ENCODE assay signal across 17 mouse cellular contexts in genomic region chr2:153310228-153310627, GRCm38 (mm10). TPM values are rescaled to one million over a fixed set of nuclear protein-coding genes. Genes with fewer than 3 reads are reported as not detected.
DNase-seq lines count a peak whose midpoint lies in the region; ATAC-seq and TF ChIP-seq lines count a peak whose summit lies in the region.
"Had no signal": no experiment of that assay in that cellular context is flagged by ENCODE, and none has a peak within 500 bp of the region (broad histone marks: within the 10 kb centered on the region; RNA-seq: fewer than 3 reads in every experiment).

No protein-coding gene starts in this region.

- TF ChIP-seq CTCF in kidney, postnatal 0 days (IDR thresholded peaks at IDR 0.05; ENCODE audit: low read depth): no peak
- no peak for TF ChIP-seq CTCF in left cerebral cortex, adult 2 months (IDR thresholded peaks at IDR 0.05)

- H3K4me3 ChIP-seq in kidney, postnatal 0 days (replicated peaks; ENCODE audit: low read depth, low read length): no peak overlapping the region
- H3K4me3 ChIP-seq in left cerebral cortex, adult 2 months: no peak overlapping the region
- H3K4me3 ChIP-seq: embryonic facial prominence, embryonic 13.5 days; forebrain, embryonic 12.5 days; heart, adult 2 months; heart, embryonic 15.5 days; kidney, embryonic 15.5 days; limb, embryonic 13.5 days had no signal

- DNase-seq in kidney, postnatal 0 days (ENCODE audit: low spot score): peak; percentile 16
- no peak for DNase-seq in kidney, postnatal 4 days
- peak; percentile 12 for DNase-seq in urinary bladder, postnatal 14 days (ENCODE audit: low spot score)
- no peak for DNase-seq in urinary bladder, postnatal 36 days (ENCODE audit: low spot score in 2 of 2)
- DNase-seq in adipocyte (ENCODE audit: low spot score): peak; percentile 16
- no peak for DNase-seq in layer of hippocampus, adult 9-11 months
- no peak for DNase-seq in left cerebral cortex, adult 2 months (ENCODE audit: extremely low spot score in 1 of 2, low spot score in 2 of 2)
- DNase-seq: gastrocnemius, postnatal 14 days; heart, adult 2 months; retina, postnatal 1 day; thymus, adult 18-20 months had no signal

- no peaks in the 10 kb centered on the region for H3K9me3 ChIP-seq in kidney, postnatal 0 days (replicated peaks; ENCODE audit: low read length)
- H3K9me3 ChIP-seq: embryonic facial prominence, embryonic 13.5 days; forebrain, embryonic 12.5 days; heart, embryonic 15.5 days; kidney, embryonic 15.5 days; limb, embryonic 13.5 days had no signal

- H3K27me3 ChIP-seq in kidney, postnatal 0 days (ENCODE audit: insufficient read depth, low read length): no peaks in the 10 kb centered on the region
- H3K27me3 ChIP-seq: embryonic facial prominence, embryonic 13.5 days; forebrain, embryonic 12.5 days; heart, embryonic 15.5 days; kidney, embryonic 15.5 days; limb, embryonic 13.5 days had no signal

- intact Hi-C loops in left cerebral cortex, adult 2 months (cut with DNase I): no loop called here

- 0 out of 2 replicates have a peak, but pooled peaks cover 1% of the 10 kb centered on the region for H3K4me1 ChIP-seq in kidney, postnatal 0 days (replicated peaks; ENCODE audit: insufficient read depth, low read length)
- H3K4me1 ChIP-seq: embryonic facial prominence, embryonic 13.5 days; forebrain, embryonic 12.5 days had no signal

- H3K4me2 ChIP-seq in kidney, postnatal 0 days (ENCODE audit: low read length): no peak overlapping the region
- H3K4me2 ChIP-seq: embryonic facial prominence, embryonic 13.5 days; forebrain, embryonic 12.5 days; heart, embryonic 15.5 days; kidney, embryonic 15.5 days; limb, embryonic 13.5 days had no signal

- H3K9ac ChIP-seq in kidney, postnatal 0 days (ENCODE audit: low read depth, low read length): no peak overlapping the region
- H3K9ac ChIP-seq: embryonic facial prominence, embryonic 13.5 days; forebrain, embryonic 12.5 days; heart, embryonic 15.5 days; kidney, embryonic 15.5 days; limb, embryonic 13.5 days; liver, embryonic 14.5 days had no signal

- 69% methylated on average over 6 of the region's 6 CpGs for WGBS in kidney, postnatal 0 days

- H3K27ac ChIP-seq in kidney, postnatal 0 days: no peak overlapping the region
- no peak overlapping the region for H3K27ac ChIP-seq in left cerebral cortex, adult 2 months
- H3K27ac ChIP-seq: embryonic facial prominence, embryonic 13.5 days; forebrain, embryonic 12.5 days; heart, adult 2 months; heart, embryonic 15.5 days; kidney, embryonic 15.5 days; limb, embryonic 13.5 days; liver, embryonic 14.5 days had no signal

- ATAC-seq in kidney, postnatal 0 days (replicated peaks; ENCODE audit: low FRiP score, low read depth): no peak

- H3K36me3 ChIP-seq in kidney, postnatal 0 days (ENCODE audit: insufficient read depth, low read length): 0 out of 2 replicates have a peak, but pooled peaks cover 3% of the 10 kb centered on the region
- H3K36me3 ChIP-seq: embryonic facial prominence, embryonic 13.5 days; heart, embryonic 15.5 days; kidney, embryonic 15.5 days had no signal

RNA-seq across cellular contexts. Expression of gene Kif3b, which starts 19.0 kb away (rescaled TPM):
- 6.0 and 6.7 TPM in 2 replicates for polyA plus RNA-seq in kidney, postnatal 0 days (2015; fragmentation: Nextera tagmentation; extraction: Ambion mirVana)
- 10 to 100 TPM; 55.7 to 57.3 TPM for total RNA-seq in left cerebral cortex, adult 2 months (2021)

RNA-seq across cellular contexts. Expression of gene Asxl1, which starts 35.4 kb away (rescaled TPM):
- 12.3 and 14.1 TPM in 2 replicates for polyA plus RNA-seq in kidney, postnatal 0 days (2015; fragmentation: Nextera tagmentation; extraction: Ambion mirVana)
- 10 to 100 TPM; 35.6 to 38.9 TPM for total RNA-seq in left cerebral cortex, adult 2 months (2021)

Comparison
In these comparisons a context has a peak if more than half of its experiments do, and no peak if none do; other contexts are left out.
1. DNase-seq: peak in kidney, postnatal 0 days (single experiment), urinary bladder, postnatal 14 days (single experiment) and adipocyte (single experiment); none in kidney, postnatal 4 days (0 of 2), urinary bladder, postnatal 36 days (0 of 2), layer of hippocampus, adult 9-11 months (single experiment) and left cerebral cortex, adult 2 months (0 of 2).